Mouse (Mus musculus) limb, embryonic 14.5 days (tissue): ENCODE measurements around the gene Hoxa5. TPM values are rescaled to one million over a fixed set of nuclear protein-coding genes. Genes with fewer than 3 reads are reported as not detected.
A peak's percentile ranks its signal among the peaks of the same experiment; 100 is the strongest.

ENCODE experiments used
- ATAC-seq: fragments of 200-750 bp; cut with Nextera tagmentation; 2 replicates; pipeline ENCODE4 v1.8.0; 2017; ENCODE audit warnings: low read depth, moderate number of reproducible peaks, moderate TSS enrichment; ENCODE audit not compliant: low FRiP score
- DNase-seq: peaks from one replicate; pipeline ENCODE4 v3.0.0-alpha.2; 2015; ENCODE audit warnings: low spot score
- H3K27ac ChIP-seq: fragments of 300-500 bp; sonication (generic); replicated peaks from 2 replicates; pipeline ENCODE4 v1.5.1; 2014; ENCODE audit warnings: low read depth, mild to moderate bottlenecking, low read length, moderate library complexity, mixed read lengths
- H3K27me3 ChIP-seq: fragments of 300-500 bp; sonication (generic); 2 replicates; pipeline ENCODE4 v1.6.1; 2014; ENCODE audit warnings: low read length, mixed read lengths; ENCODE audit not compliant: control insufficient read depth, insufficient read depth
- H3K36me3 ChIP-seq: fragments of 300-500 bp; sonication (generic); 2 replicates; pipeline ENCODE4 v1.6.1; 2014; ENCODE audit warnings: mild to moderate bottlenecking, low read length, moderate library complexity, mixed read lengths; ENCODE audit not compliant: control insufficient read depth, insufficient read depth
- H3K4me1 ChIP-seq: fragments of 300-500 bp; sonication (generic); 2 replicates; pipeline ENCODE4 v1.6.1; 2014; ENCODE audit warnings: antibody characterized with exemption, low read length, mixed read lengths; ENCODE audit not compliant: control insufficient read depth, insufficient read depth
- H3K4me2 ChIP-seq: fragments of 300-500 bp; sonication (generic); replicated peaks from 2 replicates; pipeline ENCODE4 v1.6.1; 2014; ENCODE audit warnings: low read depth, mild to moderate bottlenecking, low read length, moderate library complexity; ENCODE audit not compliant: severe bottlenecking
- H3K4me3 ChIP-seq: fragments of 300-500 bp; sonication (generic); replicated peaks from 2 replicates; pipeline ENCODE4 v1.5.1; 2014; ENCODE audit warnings: low read length
- H3K9ac ChIP-seq: fragments of 300-500 bp; sonication (generic); 2 replicates; pipeline ENCODE4 v1.6.1; 2014; ENCODE audit warnings: mild to moderate bottlenecking, low read depth, low read length, moderate library complexity; ENCODE audit not compliant: severe bottlenecking
- H3K9me3 ChIP-seq: fragments of 300-500 bp; sonication (generic); 2 replicates; pipeline ENCODE4 v1.6.1; 2016; ENCODE audit warnings: low read length; ENCODE audit not compliant: control insufficient read depth
- POLR2A ChIP-seq: fragments of 200-500 bp; IDR thresholded peaks from 2 replicates; pipeline ENCODE4 v1.8.0; 2012; ENCODE audit warnings: inconsistent platforms, mild to moderate bottlenecking, moderate library complexity, borderline replicate concordance; ENCODE audit not compliant: insufficient read depth, insufficient read length; ENCODE audit errors: extremely low read depth
- WGBS: fragments of 180-500 bp; shearing (Covaris S2); extraction: QIAGEN DNeasy Blood & Tissue Kit; methylation state at CpG from one replicate; pipeline ENCODE4 v1.1.7; 2014; 5-methylcytosine and 5-hydroxymethylcytosine counted together
- polyA plus RNA-seq, 2 experiments: library from polyadenylated mRNA; depleted of rRNA in 1 of 2; stranded (reverse) in 1 of 2; unstranded in 1 of 2; fragments of >200 nt; fragmentation: Nextera tagmentation in 1 of 2; extraction: Ambion mirVana in 1 of 2; gene quantifications; 2 replicates each; pipeline versions ENCODE4 v1.2.1 to v1.2.3; 2012 to 2014

Gene Hoxa5
- polyA plus RNA-seq, 2 experiments, result 3.4 to 11.0 TPM

DNA sequence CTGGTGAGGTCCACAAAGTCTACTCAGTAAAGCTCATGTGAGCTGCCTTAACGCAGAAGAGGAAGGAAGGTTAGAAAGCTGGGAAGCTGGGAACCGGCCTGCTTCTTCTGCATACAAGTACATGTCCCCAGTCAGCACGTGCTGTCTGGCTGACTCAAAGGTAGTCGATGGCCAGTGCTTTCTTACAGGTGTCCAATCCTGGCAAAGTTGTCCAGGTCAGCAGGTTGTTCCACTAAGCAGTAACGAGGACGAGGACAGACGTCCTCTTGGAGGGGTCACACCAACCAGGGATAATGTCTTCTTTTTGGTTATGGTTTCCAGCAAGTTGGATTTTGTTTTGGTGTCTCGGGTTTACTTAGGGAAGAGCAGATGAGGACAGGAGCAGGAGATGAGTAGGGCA lies 14.5 kb downstream of the Hoxa5 start:
- H3K9ac ChIP-seq, result no peak overlapping the region
- H3K4me3 ChIP-seq, result no peak overlapping the region
- H3K9me3 ChIP-seq, result no peaks in the 10 kb centered on the region
- DNase-seq, result no peak
- WGBS, result 44% methylated on average over 8 of the region's 8 CpGs
- H3K27me3 ChIP-seq, result peaks cover 54% of the 10 kb centered on the region
- no peak for ATAC-seq
- H3K27ac ChIP-seq, result no peak overlapping the region
- no peak for TF ChIP-seq POLR2A
- H3K36me3 ChIP-seq, result no peaks in the 10 kb centered on the region
- no peak overlapping the region for H3K4me2 ChIP-seq
- H3K4me1 ChIP-seq, result peaks cover 33% of the 10 kb centered on the region

DNA sequence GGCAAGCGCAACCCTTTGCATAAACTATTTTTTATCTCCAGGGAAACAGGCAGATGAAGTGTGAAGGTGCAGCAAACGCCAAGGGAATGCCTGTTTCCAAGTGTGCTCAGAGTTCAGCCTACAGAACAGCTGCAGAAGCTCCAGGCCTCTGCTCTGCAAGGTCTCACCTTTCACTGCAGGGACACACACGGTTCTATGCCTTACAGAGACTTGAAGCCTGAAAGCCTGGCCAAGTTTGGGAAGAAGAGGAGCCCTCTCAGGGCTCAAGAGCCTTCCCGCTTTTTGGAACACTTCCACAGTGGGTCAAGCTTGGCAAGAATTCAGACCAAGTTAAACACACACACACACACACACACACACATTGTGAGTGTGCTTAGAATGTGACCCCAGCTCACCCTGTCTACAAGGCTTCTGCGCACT lies 15.2 kb downstream of the Hoxa5 start:
- ATAC-seq (0 out of 2 replicates have a peak, but pooled peaks have one; percentile 29), DNase-seq (peak; percentile 30)
- H3K4me2 ChIP-seq, result no peak overlapping the region
- H3K4me1 ChIP-seq, result peaks cover 40% of the 10 kb centered on the region
- no peaks in the 10 kb centered on the region for H3K9me3 ChIP-seq
- H3K27me3 ChIP-seq, result peaks cover 53% of the 10 kb centered on the region
- WGBS, result 40% methylated on average over 5 of the region's 5 CpGs
- no peak for TF ChIP-seq POLR2A
- no peak overlapping the region for H3K4me3 ChIP-seq
- H3K9ac ChIP-seq, result no peak overlapping the region
- H3K27ac ChIP-seq, result no peak overlapping the region; the same call in 1 of the 2 replicates
- no peaks in the 10 kb centered on the region for H3K36me3 ChIP-seq

DNA sequence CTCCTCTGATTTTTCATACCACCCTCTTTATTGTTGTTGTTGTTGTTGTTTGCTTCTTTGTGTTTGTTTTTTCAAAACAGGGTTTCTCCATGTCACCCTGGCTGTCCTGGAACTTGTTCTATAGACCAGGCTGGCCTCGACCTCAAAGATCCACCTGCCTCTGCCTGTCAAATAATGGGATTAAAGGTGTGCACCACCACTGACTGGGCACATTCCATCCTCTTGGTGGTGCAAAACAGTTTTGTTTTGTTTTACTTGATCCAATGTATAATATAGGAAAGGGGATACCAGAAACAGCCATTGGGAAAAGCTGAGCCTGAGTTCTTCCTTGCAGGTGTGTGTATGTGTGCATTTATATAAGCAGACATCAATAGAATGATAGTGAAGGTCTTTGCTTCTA lies 17.9 kb downstream of the Hoxa5 start:
- peaks cover 42% of the 10 kb centered on the region for H3K27me3 ChIP-seq
- WGBS, result 60% methylated on average over 1 of the region's 1 CpGs
- H3K27ac ChIP-seq, result no peak overlapping the region
- TF ChIP-seq POLR2A, result no peak
- H3K9me3 ChIP-seq, result no peaks in the 10 kb centered on the region
- H3K4me1 ChIP-seq, result peaks cover 39% of the 10 kb centered on the region
- H3K4me3 ChIP-seq, result no peak overlapping the region
- DNase-seq, result no peak
- no peak for ATAC-seq
- H3K36me3 ChIP-seq, result peaks cover 6% of the 10 kb centered on the region; the same call in 1 of the 2 replicates
- no peak overlapping the region for H3K4me2 ChIP-seq
- no peak overlapping the region for H3K9ac ChIP-seq

DNA sequence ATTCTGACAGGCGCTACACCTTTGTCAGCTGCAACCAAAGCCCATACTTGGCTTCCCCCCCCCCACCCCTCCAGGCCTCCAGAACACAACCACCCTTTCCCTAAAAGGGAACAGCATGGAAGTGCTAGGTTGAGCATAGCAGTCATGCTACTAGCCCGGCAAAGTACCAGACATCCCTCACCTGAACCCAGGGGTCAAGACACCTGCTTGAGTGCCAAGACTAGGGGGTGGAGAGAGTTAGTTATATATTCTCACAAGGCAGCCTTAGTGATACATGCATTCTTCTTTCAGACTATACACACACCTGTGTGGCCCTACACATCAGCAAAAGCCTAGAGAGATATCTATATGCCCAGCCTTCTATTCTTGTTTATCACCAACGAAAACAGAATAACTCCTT lies 18.6 kb downstream of the Hoxa5 start:
- Histone ChIP-seq H3K4me3 (no peak overlapping the region), H3K27me3 (peaks cover 49% of the 10 kb centered on the region), H3K9me3 (no peaks in the 10 kb centered on the region), H3K4me1 (peaks cover 33% of the 10 kb centered on the region), H3K9ac (no peak overlapping the region), H3K4me2 (no peak overlapping the region), H3K36me3 (peaks cover 12% of the 10 kb centered on the region), H3K27ac (no peak overlapping the region)
- no peak for DNase-seq
- 45% methylated on average over 3 of the region's 3 CpGs for WGBS
- no peak for TF ChIP-seq POLR2A
- ATAC-seq, result no peak

DNA sequence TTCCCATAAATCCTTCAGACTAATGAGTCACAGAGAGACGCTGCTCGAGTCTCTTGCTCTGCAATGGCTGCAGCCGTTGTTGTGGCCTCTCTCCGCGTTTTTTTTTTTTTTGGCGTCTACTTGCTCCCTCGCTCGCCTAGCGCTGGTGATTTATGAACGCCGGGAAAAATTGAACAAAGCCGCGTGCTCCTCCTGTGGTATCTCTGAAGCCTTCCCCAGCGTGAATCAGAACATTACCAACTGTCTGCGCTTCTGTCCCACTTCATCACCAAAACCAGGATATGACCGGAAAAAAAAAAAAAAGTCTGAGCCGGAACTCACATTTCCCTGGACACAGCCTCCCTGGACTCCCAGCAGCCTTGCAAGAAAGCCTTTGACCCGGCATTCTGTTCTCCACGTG lies 19.2 kb downstream of the Hoxa5 start:
- DNase-seq, result peak; percentile 2
- H3K27ac ChIP-seq, result no peak overlapping the region

DNA sequence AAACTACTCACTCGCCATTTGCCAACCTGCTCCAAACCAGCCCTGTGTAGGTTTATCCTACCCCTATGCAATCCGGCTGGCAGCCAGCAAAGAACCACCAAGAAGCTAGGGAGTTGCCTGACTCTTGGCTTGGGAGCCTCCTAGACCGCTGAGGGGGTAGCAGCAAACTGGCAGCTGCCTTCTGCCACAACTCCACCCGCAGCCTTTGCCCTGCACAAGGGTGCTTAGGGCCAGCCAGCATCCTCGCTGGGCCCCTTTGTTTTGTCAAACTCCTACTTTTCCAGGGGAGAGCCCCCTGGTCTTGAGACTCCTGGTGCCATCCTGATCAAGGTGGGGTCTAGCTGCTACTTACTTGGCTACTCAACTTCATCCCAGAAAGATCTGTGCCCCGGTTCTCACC lies 19.7 kb downstream of the Hoxa5 start:
- DNase-seq (no peak), ATAC-seq (no peak)
- Histone ChIP-seq H3K4me3 (no peak overlapping the region), H3K36me3 (peaks cover 17% of the 10 kb centered on the region), H3K27me3 (peaks cover 54% of the 10 kb centered on the region), H3K27ac (no peak overlapping the region), H3K4me1 (peaks cover 31% of the 10 kb centered on the region), H3K9ac (no peak overlapping the region), H3K4me2 (no peak overlapping the region), H3K9me3 (no peaks in the 10 kb centered on the region)
- 44% methylated on average over 6 of the region's 6 CpGs for WGBS
- no peak for TF ChIP-seq POLR2A

More for the DNA sequence above, 19.2 kb downstream of the Hoxa5 start:
- Histone ChIP-seq H3K4me1 (peaks cover 28% of the 10 kb centered on the region), H3K36me3 (peaks cover 17% of the 10 kb centered on the region), H3K9ac (no peak overlapping the region), H3K27me3 (peaks cover 54% of the 10 kb centered on the region), H3K4me3 (no peak overlapping the region), H3K4me2 (no peak overlapping the region), H3K9me3 (no peaks in the 10 kb centered on the region)
- no peak for TF ChIP-seq POLR2A
- 8% methylated on average over 19 of the region's 19 CpGs for WGBS
- ATAC-seq, result no peak
